Comparison of ENCODE assay signal across 17 mouse cellular contexts in the genomic region with DNA sequence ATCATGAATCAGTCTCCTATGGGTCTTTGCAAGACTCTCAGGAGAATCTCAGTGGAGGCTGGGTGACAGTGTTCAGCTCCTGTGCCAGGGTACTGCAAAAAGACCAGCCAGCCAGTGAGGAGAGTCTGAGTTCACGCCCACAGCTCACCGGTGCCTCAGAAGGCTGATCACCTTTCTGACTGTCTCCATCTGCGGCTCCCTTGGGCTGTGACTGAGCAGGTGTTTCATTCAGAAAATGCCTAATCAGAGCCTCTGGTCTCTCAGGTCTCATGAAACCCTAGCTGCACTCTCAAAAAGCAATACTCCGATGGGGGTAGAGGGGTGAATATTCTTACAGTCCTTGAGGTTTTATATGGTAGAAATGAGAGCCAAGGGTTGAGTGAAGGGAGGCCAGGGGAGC.
DNase-seq lines count a peak whose midpoint lies in the region; ATAC-seq lines count a peak whose summit lies in the region.
"Had no signal": no experiment of that assay in that cellular context is flagged by ENCODE, and none has a peak within 500 bp of the region (broad histone marks: within the 10 kb centered on the region; RNA-seq: fewer than 3 reads in every experiment).

No protein-coding gene starts in this region.

- WGBS in hindbrain, embryonic 14.5 days = 69% methylated on average over 4 of the region's 4 CpGs
- 75% methylated on average over 4 of the region's 4 CpGs for WGBS in hindbrain, embryonic 11.5 days
- 60% methylated on average over 4 of the region's 4 CpGs for WGBS in embryonic facial prominence, embryonic 15.5 days

- DNase-seq in hindbrain, embryonic 14.5 days (ENCODE audit: low spot score) = no peak
- DNase-seq in hindbrain, embryonic 11.5 days (ENCODE audit: low spot score) = no peak
- DNase-seq in brain, adult 2 months (ENCODE audit: low read depth, low spot score) = peak; percentile 59
- DNase-seq in cerebellum, adult 9-11 months = peak; percentile 51
- DNase-seq in gastrocnemius, adult 18-20 months (ENCODE audit: low spot score) = no peak
- no peak for DNase-seq in heart, postnatal 4 days
- DNase-seq: adrenal gland, postnatal 36 days; gastrocnemius, postnatal 25 days; kidney, adult 9 months; layer of hippocampus, postnatal 36 days; right cerebral cortex, postnatal 14 days; thymus, postnatal 14 days had no signal

- H3K9ac ChIP-seq in hindbrain, embryonic 14.5 days = no peak overlapping the region
- no peak overlapping the region for H3K9ac ChIP-seq in hindbrain, embryonic 11.5 days (ENCODE audit: low read depth, low read length)
- no peak overlapping the region for H3K9ac ChIP-seq in embryonic facial prominence, embryonic 15.5 days
- H3K9ac ChIP-seq: liver, embryonic 14.5 days; midbrain, embryonic 13.5 days had no signal

- no peaks in the 10 kb centered on the region for H3K27me3 ChIP-seq in hindbrain, embryonic 14.5 days (ENCODE audit: control insufficient read depth, insufficient read depth, low read length)
- no peaks in the 10 kb centered on the region for H3K27me3 ChIP-seq in hindbrain, embryonic 11.5 days (ENCODE audit: control insufficient read depth, insufficient read depth, low read length)
- H3K27me3 ChIP-seq in embryonic facial prominence, embryonic 15.5 days = no peaks in the 10 kb centered on the region
- H3K27me3 ChIP-seq: midbrain, embryonic 13.5 days had no signal

- no peak overlapping the region for H3K4me2 ChIP-seq in hindbrain, embryonic 14.5 days (replicated peaks)
- no peak overlapping the region for H3K4me2 ChIP-seq in hindbrain, embryonic 11.5 days (replicated peaks; ENCODE audit: low read depth, low read length)
- no peak overlapping the region for H3K4me2 ChIP-seq in embryonic facial prominence, embryonic 15.5 days (replicated peaks)
- H3K4me2 ChIP-seq: midbrain, embryonic 13.5 days had no signal

- no peak overlapping the region for H3K4me3 ChIP-seq in hindbrain, embryonic 14.5 days (replicated peaks; ENCODE audit: low read length)
- H3K4me3 ChIP-seq in hindbrain, embryonic 11.5 days (ENCODE audit: low read depth, low read length) = no peak overlapping the region
- H3K4me3 ChIP-seq in embryonic facial prominence, embryonic 15.5 days (replicated peaks) = no peak overlapping the region
- H3K4me3 ChIP-seq: midbrain, embryonic 13.5 days had no signal

- no peaks in the 10 kb centered on the region for H3K9me3 ChIP-seq in hindbrain, embryonic 14.5 days (ENCODE audit: control insufficient read depth, low read length)
- no peaks in the 10 kb centered on the region for H3K9me3 ChIP-seq in hindbrain, embryonic 11.5 days (ENCODE audit: control insufficient read depth, low read length)
- no peaks in the 10 kb centered on the region for H3K9me3 ChIP-seq in embryonic facial prominence, embryonic 15.5 days (replicated peaks)
- H3K9me3 ChIP-seq: midbrain, embryonic 13.5 days had no signal

- H3K4me1 ChIP-seq in hindbrain, embryonic 14.5 days (replicated peaks; ENCODE audit: control insufficient read depth, insufficient read depth, low read length) = peaks cover 3% of the 10 kb centered on the region; the same call in 1 of the 2 replicates
- H3K4me1 ChIP-seq in hindbrain, embryonic 11.5 days (replicated peaks; ENCODE audit: control insufficient read depth, insufficient read depth, low read length) = no peaks in the 10 kb centered on the region
- H3K4me1 ChIP-seq in embryonic facial prominence, embryonic 15.5 days = no peaks in the 10 kb centered on the region
- H3K4me1 ChIP-seq: midbrain, embryonic 13.5 days had no signal

- peak; percentile 40; the same call in 1 of the 2 replicates for ATAC-seq in hindbrain, embryonic 14.5 days (ENCODE audit: low FRiP score)
- ATAC-seq in hindbrain, embryonic 11.5 days (ENCODE audit: low FRiP score) = no peak
- ATAC-seq in embryonic facial prominence, embryonic 15.5 days (ENCODE audit: insufficient number of reproducible peaks, low FRiP score, low TSS enrichment, low read depth) = peak; percentile 81
- ATAC-seq: inflammation-experienced regulatory T-cells, adult 6 months; lung, postnatal 0 days; midbrain, embryonic 13.5 days had no signal

- no peak overlapping the region for H3K27ac ChIP-seq in hindbrain, embryonic 14.5 days
- H3K27ac ChIP-seq in hindbrain, embryonic 11.5 days (ENCODE audit: low read depth, low read length) = no peak overlapping the region
- no peak overlapping the region for H3K27ac ChIP-seq in embryonic facial prominence, embryonic 15.5 days (replicated peaks)
- H3K27ac ChIP-seq: liver, embryonic 14.5 days; midbrain, embryonic 13.5 days had no signal

- H3K36me3 ChIP-seq in hindbrain, embryonic 14.5 days (replicated peaks; ENCODE audit: control insufficient read depth, insufficient read depth) = no peaks in the 10 kb centered on the region
- H3K36me3 ChIP-seq in hindbrain, embryonic 11.5 days (ENCODE audit: control insufficient read depth, insufficient read depth, low read length) = no peaks in the 10 kb centered on the region
- no peaks in the 10 kb centered on the region for H3K36me3 ChIP-seq in embryonic facial prominence, embryonic 15.5 days
- H3K36me3 ChIP-seq: midbrain, embryonic 13.5 days had no signal

Comparison
In these comparisons a context has a peak if more than half of its experiments do, and no peak if none do; other contexts are left out.
1. DNase-seq: peak in brain, adult 2 months (single experiment) and cerebellum, adult 9-11 months (single experiment); none in hindbrain, embryonic 14.5 days (single experiment), hindbrain, embryonic 11.5 days (single experiment), gastrocnemius, adult 18-20 months (single experiment) and heart, postnatal 4 days (single experiment).